Mouse (Mus musculus) ovary, adult 18-20 months (tissue): ENCODE results near the gene Ppa2.

Source experiments
- DNase-seq: peaks from one replicate; pipeline ENCODE4 v3.0.0; 2022; ENCODE audit warnings: low spot score, mixed read lengths

Ppa2 gene

DNA sequence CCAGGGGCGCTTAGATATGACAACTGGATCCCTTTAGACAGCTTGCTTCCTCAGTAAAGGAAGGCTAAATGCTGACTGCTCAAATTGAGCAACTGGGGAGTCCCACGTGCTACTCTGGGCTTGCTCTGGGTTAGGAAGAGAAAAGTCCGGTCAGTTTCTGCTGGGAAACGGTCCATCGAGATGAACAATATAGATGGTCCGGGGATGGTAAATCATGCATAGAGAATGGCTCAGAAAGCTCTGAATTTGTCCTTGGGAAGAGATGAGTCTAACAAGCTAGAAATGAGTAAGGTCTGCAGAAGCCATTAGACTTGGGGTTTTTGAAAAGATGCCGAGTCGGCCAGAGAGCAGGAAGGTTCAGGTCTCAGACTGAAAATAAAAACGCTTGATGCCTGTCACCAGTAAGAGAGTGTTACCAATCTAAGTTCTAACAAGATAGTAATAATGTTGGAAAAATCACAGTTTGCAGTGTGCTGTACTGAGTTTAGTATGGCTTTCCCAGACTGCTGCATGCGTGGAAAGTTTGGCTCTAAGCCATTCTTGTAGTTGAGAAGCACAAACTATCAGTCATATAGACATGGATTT lies 80.0 kb downstream of the Ppa2 start:
- DNase-seq: no peak

DNA sequence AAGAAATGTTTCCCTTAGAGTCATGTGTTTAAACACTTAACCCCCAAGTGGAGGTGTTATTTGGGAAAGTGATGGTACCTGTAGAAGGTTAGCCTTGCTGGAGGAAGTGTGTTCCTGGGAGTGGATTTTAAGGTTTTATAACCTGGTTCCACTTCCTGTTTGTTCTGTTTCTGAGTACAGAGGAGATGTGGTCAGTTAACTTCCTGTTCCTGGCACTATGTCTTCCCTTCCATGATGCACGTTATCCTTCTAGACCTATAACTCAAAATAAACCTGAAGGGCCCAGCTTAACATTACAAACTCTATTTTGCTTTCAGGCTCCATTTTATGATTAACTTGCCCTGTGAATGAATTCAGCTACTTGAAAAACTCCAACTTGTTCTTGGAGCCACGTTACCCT lies 84.6 kb downstream of the Ppa2 start:
- no peak for DNase-seq

DNA sequence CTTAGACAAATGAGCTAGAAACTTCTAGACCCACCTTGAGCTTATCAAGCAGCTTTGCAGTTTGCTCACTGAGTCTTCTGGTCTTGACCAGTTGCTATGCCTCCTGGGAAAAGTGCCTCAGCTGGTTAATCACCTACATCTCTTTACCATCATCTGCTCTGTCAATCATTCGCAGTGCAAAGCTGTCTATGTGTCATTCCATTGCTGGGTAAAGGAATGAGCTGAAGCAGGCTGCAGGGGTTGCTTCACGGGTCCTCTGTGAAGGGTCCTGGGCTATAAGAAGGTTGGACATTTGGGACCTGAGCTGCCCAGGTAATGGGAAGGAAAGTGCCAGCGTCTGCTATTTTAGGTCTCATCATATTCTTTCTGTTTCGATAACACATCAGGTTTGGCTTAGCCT lies 93.9 kb downstream of the Ppa2 start:
- no peak for DNase-seq

DNA sequence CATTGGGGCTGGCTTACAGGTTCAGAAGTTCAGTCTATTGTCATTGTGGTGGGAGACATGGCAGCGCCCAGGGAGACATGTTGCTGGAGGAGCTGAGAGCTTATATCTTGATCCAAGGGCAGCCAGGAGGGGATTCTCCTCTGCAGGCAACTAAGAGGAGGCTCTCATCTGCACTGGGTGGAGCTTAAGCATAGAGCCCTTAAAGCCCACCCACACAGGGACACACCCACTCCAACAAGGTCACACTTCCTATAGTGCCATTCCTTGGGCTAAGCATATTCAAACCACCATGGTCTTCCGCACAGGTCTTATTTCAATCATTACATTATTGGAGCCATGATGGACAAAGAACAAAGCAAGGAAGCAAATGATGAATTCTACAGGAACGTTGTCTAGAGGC lies 95.7 kb downstream of the Ppa2 start:
- DNase-seq: no peak

DNA sequence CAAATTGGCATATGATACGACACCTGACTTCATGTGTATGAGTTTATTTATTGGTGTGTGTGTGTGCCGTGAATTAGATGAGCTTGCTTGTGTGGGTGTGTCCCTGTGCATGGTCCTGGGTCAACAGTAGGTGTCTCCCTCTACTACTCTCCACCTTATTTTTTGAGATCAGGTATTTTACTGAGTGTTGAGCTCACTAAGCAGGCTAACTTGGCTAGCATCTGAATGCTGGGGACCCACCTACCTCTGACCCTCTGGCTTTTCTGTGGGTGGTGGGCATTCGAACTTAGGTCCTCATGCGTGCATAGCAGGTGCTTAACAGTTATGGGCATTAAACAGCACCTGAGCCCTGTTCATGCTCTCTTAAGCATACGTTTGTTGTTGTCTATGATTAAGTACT lies 96.3 kb downstream of the Ppa2 start:
- DNase-seq: no peak

DNA sequence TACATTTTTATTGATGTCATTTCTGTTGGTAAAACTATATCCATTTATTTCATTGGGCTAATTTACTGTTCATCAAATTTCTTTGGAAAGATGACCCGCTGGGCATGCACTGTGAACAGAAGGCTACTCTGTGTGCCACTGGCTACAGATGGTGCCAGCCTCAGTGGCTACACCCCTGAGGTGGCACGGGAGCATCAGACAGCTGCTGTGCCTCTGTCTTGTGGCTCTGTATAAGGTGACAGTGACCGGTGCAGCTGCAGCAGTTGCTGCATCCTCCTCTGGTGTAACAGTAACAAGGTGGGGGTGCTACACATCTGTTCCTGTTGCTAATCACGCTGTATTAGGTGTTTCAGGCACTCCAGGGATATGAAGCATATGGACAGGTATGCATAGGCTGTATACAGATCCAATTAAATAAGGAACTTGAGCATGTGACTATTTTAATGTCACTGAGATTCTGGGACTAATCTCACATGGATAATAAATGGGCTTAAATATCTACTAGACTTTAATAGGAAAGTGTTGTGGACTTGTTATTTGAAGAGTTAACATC lies 101.3 kb downstream of the Ppa2 start:
- DNase-seq: no peak

DNA sequence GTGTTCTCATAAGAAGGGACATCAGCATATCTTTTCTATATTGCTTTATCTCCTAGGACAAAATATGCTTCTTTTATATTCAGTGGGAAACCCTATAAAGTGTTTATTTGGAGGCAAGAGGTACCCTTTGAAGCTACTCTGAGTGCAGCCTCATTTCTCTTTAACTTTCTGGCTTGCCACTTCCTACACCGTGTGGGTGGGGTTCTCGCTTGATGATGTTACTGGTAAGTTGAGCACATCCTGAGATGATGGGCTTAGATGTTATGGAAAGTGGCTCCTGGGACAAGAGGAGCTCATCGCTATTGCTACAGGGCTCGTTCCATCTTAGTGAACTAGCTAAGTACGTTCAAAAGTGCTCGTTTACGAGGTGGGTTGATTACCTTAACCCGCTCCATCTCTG lies 101.9 kb downstream of the Ppa2 start:
- DNase-seq: no peak

DNA sequence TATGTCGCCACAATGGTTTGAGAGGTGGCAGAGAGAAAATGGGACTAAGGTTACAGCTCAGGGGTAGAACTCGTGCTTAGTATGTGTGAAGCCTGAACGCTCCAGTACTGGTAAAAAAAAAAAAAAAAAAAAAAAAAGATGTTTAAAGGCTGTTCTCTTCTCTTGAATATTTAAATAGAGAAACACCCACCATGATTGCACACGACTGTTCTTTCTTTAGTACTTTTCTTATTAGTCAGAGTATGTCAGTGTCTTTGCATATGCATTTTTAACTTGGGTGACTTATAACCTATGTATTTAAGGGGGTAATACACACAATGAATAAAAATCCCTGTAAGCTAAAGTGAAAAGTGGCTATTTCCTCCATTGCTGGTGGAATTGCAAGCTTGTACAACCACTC lies 104.8 kb downstream of the Ppa2 start:
- DNase-seq: no peak

DNA sequence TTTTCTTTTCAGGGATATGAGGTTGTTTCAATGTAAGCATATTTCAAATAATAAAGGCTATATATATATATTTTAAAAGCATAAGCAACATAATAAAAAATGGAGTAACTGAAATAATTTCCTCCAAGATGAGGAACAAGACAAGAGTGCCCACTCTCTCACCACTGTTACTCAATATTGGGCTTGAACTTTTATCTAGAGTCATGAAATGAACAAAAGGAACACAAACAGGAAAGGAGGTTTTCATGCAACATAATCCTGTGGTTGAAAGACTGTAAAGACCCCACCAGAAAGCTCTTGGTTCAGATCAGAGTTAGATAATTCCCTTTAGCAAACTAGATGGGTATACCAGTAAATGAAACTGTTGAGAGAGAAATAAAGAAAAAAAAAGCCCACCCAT lies 113.2 kb downstream of the Ppa2 start:
- DNase-seq: no peak
